Mouse (Mus musculus) megakaryocyte, embryonic 14.5 days (primary cell): ENCODE measurements around the gene Apoa2. TPM values are rescaled to one million over a fixed set of nuclear protein-coding genes. Genes with fewer than 3 reads are reported as not detected.

Source experiments
- H3K27me3 ChIP-seq: replicated peaks from 2 replicates; pipeline ENCODE3; 2012; ENCODE audit warnings: inconsistent platforms
- H3K36me3 ChIP-seq: replicated peaks from 2 replicates; pipeline ENCODE3; 2012; ENCODE audit warnings: low read length, inconsistent platforms, mixed read lengths
- H3K4me1 ChIP-seq: 2 replicates; pipeline ENCODE4 v1.6.1; 2012; ENCODE audit warnings: inconsistent platforms
- H3K4me3 ChIP-seq: replicated peaks from 2 replicates; pipeline ENCODE3; 2012; ENCODE audit warnings: moderate library complexity, mild to moderate bottlenecking, inconsistent platforms
- H3K9me3 ChIP-seq: 2 replicates; pipeline ENCODE4 v1.6.1; 2012; ENCODE audit warnings: inconsistent platforms
- FLI1 ChIP-seq: IDR thresholded peaks from 2 replicates; pipeline ENCODE4 v1.6.1; 2012; ENCODE audit warnings: low read length, inconsistent platforms, mixed read lengths
- GATA1 ChIP-seq: IDR thresholded peaks from 3 replicates; pipeline ENCODE4 v1.6.1; 2012; ENCODE audit warnings: mixed read lengths, low read length, inconsistent platforms, borderline replicate concordance
- polyA plus RNA-seq: library from polyadenylated mRNA; stranded (reverse); fragments of >175 nt; gene quantifications from 2 replicates; pipeline ENCODE4 v1.2.3, GENCODE M21; 2012; ENCODE audit warnings: low replicate concordance; ENCODE audit not compliant: insufficient read depth

Apoa2 gene
- polyA plus RNA-seq, result not detected in 2 replicates

GRCm38 (mm10) chr1:171224857-171225256 lies at the start of gene Apoa2:
Apoa2 (plus strand) TSS chr1:171225054.
- H3K9me3 ChIP-seq, result no peaks in the 10 kb centered on the region
- H3K27me3 ChIP-seq, result no peaks in the 10 kb centered on the region
- no peak within 1 kb of the TSS for H3K4me3 ChIP-seq
- no peak for TF ChIP-seq GATA1
- no peak for TF ChIP-seq FLI1
- peaks cover 51% of the 10 kb centered on the region for H3K36me3 ChIP-seq
- H3K4me1 ChIP-seq, result peaks cover 30% of the 10 kb centered on the region

- no peak for TF ChIP-seq FLI1
- no peak for TF ChIP-seq GATA1
- peak overlapping the region; percentile 73 for H3K4me3 ChIP-seq
- no peaks in the 10 kb centered on the region for H3K9me3 ChIP-seq
- H3K27me3 ChIP-seq, result peaks cover 3% of the 10 kb centered on the region
- peaks cover 32% of the 10 kb centered on the region for H3K36me3 ChIP-seq
- H3K4me1 ChIP-seq, result peaks cover 83% of the 10 kb centered on the region
Observed at GRCm38 (mm10) chr1:171179487-171180171, 45.2 kb upstream of the Apoa2 start.

GRCm38 (mm10) chr1:171183025-171183424 lies 41.8 kb upstream of the Apoa2 start:
- H3K4me1 ChIP-seq, result peaks cover 82% of the 10 kb centered on the region
- no peaks in the 10 kb centered on the region for H3K9me3 ChIP-seq
- TF ChIP-seq FLI1 (no peak), GATA1 (no peak)
- no peak overlapping the region for H3K4me3 ChIP-seq
- H3K36me3 ChIP-seq, result peaks cover 13% of the 10 kb centered on the region
- no peaks in the 10 kb centered on the region for H3K27me3 ChIP-seq

GRCm38 (mm10) chr1:171183620-171184019 lies 41.2 kb upstream of the Apoa2 start:
- peaks cover 13% of the 10 kb centered on the region for H3K36me3 ChIP-seq
- H3K27me3 ChIP-seq, result no peaks in the 10 kb centered on the region
- TF ChIP-seq FLI1 (no peak), GATA1 (no peak)
- H3K4me1 ChIP-seq, result peaks cover 81% of the 10 kb centered on the region
- H3K9me3 ChIP-seq, result no peaks in the 10 kb centered on the region
- peak overlapping the region; percentile 73 for H3K4me3 ChIP-seq

GRCm38 (mm10) chr1:171184314-171184713 lies 40.5 kb upstream of the Apoa2 start:
- Histone ChIP-seq H3K4me3 (peak overlapping the region; percentile 73), H3K36me3 (peaks cover 13% of the 10 kb centered on the region), H3K9me3 (no peaks in the 10 kb centered on the region), H3K4me1 (peaks cover 81% of the 10 kb centered on the region), H3K27me3 (peaks cover under 1% of the 10 kb centered on the region)
- no peak for TF ChIP-seq GATA1
- no peak for TF ChIP-seq FLI1

- H3K9me3 ChIP-seq, result peaks cover 5% of the 10 kb centered on the region; the same call in 1 of the 2 replicates
- no peak overlapping the region for H3K4me3 ChIP-seq
- peaks cover 4% of the 10 kb centered on the region for H3K27me3 ChIP-seq
- H3K36me3 ChIP-seq, result peaks cover 17% of the 10 kb centered on the region
- TF ChIP-seq GATA1 (no peak), FLI1 (no peak)
- peaks cover 75% of the 10 kb centered on the region for H3K4me1 ChIP-seq
Observed at GRCm38 (mm10) chr1:171185655-171186054, 39.2 kb upstream of the Apoa2 start.

- Histone ChIP-seq H3K4me3 (no peak overlapping the region), H3K4me1 (peaks cover 57% of the 10 kb centered on the region), H3K27me3 (peaks cover 21% of the 10 kb centered on the region), H3K36me3 (peaks cover 14% of the 10 kb centered on the region), H3K9me3 (peaks cover 8% of the 10 kb centered on the region; the same call in 1 of the 2 replicates)
- TF ChIP-seq GATA1, result no peak
- no peak for TF ChIP-seq FLI1
Observed at GRCm38 (mm10) chr1:171187851-171188700, 36.8 kb upstream of the Apoa2 start.

GRCm38 (mm10) chr1:171189046-171189445 lies 35.8 kb upstream of the Apoa2 start:
- Histone ChIP-seq H3K36me3 (peaks cover 16% of the 10 kb centered on the region), H3K4me1 (peaks cover 57% of the 10 kb centered on the region)

GRCm38 (mm10) chr1:171189476-171190114 lies 35.3 kb upstream of the Apoa2 start:
- peaks cover 16% of the 10 kb centered on the region for H3K36me3 ChIP-seq
- TF ChIP-seq FLI1 (no peak), GATA1 (no peak)
- H3K27me3 ChIP-seq, result peaks cover 36% of the 10 kb centered on the region
- H3K4me1 ChIP-seq, result peaks cover 56% of the 10 kb centered on the region
- H3K9me3 ChIP-seq, result peaks cover 8% of the 10 kb centered on the region; the same call in 1 of the 2 replicates
- H3K4me3 ChIP-seq, result no peak overlapping the region

More at GRCm38 (mm10) chr1:171189046-171189445, 35.8 kb upstream of the Apoa2 start:
- H3K9me3 ChIP-seq, result peaks cover 8% of the 10 kb centered on the region; the same call in 1 of the 2 replicates
- no peak for TF ChIP-seq FLI1
- no peak for TF ChIP-seq GATA1
- peaks cover 31% of the 10 kb centered on the region for H3K27me3 ChIP-seq
- H3K4me3 ChIP-seq, result no peak overlapping the region

GRCm38 (mm10) chr1:171190832-171191231 lies 34.0 kb upstream of the Apoa2 start:
- peaks cover 46% of the 10 kb centered on the region for H3K27me3 ChIP-seq

More at GRCm38 (mm10) chr1:171190832-171191231, 34.0 kb upstream of the Apoa2 start:
- no peak for TF ChIP-seq FLI1
- TF ChIP-seq GATA1, result no peak
- Histone ChIP-seq H3K36me3 (peaks cover 16% of the 10 kb centered on the region), H3K9me3 (peaks cover 8% of the 10 kb centered on the region; the same call in 1 of the 2 replicates), H3K4me3 (no peak overlapping the region), H3K4me1 (peaks cover 53% of the 10 kb centered on the region)
